Mouse (Mus musculus) T-helper 1 cell (primary cell): Measurements from ENCODE around the gene Sdhc.
"Not testable (repeated sequence)": the region's sequence is repeated elsewhere in the genome, so short reads cannot be mapped to it uniquely, and the experiment has no call there.

Experiments
- in situ Hi-C: fragments of 300-600 bp; cut with MboI, MseI; formaldehyde crosslinking; loops from one replicate; pipeline ENCODE4 v1.15.1; 2025; ENCODE audit warnings: high pct_unique_total_duplicates

Gene Sdhc

DNA sequence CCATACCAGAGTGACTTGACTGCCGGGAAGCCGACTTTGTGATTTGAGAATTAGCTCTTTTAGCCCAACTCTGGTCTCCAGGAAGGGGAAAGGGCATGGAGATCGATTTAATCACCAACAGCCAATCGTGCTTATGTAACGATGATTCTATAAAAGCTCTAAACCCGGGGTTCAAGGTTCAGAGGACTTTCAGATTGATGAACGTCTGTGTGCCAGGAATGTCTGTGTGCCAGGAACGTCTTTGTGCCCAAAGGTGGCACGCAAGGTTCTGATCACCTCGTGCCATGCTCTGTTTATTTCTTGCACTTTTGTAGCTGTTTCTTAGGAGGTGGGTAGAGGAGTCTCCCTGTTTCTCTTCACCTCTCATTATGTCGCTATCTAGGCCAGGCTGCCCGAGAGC lies 18.5 kb upstream of the Sdhc start:
- in situ Hi-C loops: no loop called here

DNA sequence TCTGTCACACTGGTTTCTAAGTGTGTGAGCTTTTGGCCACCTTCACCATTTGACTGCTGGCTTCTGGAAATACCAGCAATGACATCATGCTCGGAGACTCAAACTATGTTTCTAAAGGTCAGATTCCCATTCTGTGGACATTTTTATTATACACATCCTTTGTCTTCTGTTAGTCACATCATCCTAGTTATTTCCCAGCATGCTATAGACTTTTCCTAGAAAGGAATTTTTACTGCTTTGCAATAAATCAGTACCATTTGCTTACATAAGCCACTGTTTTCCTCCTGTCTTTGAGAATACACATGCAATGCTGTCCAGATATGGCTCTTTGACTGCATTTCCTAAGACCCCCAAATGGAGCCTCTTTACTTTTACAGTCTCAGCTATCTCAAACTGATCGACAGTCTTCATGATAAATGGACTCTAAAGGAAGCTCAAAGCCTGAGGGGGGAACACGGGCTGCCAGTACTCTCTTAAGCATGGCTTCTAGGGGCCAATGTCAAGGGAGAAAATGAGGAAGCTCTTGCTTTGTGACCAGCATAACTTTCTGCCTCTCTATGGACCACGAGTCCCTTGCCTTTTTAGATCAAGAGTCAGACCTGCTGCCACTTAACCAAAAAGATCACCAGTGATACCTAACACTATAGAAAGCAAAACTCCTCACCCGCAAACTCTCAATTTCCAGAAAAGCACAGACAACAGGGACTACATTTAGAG lies 15.4 kb upstream of the Sdhc start:
- in situ Hi-C loops: no loop called here

DNA sequence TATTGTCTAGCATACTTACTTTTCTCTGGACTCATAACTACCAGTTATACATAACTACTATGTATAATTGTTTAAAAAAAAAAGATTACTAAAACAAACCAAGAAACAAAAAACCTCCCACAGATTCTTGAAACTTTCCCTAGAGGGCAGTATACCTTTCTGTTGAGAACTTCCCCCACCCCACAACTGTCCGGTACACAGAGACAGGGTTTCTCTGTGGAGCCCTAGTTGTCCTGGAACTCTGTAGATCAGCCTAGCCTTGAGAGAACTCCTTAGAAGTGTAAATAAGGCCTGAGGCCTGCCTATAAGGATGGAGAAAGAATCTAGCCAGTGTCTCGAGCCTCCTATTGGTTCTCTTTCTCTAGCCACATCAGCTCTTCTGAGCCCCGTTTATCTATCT lies 13.9 kb upstream of the Sdhc start:
- in situ Hi-C loops: no loop called here

DNA sequence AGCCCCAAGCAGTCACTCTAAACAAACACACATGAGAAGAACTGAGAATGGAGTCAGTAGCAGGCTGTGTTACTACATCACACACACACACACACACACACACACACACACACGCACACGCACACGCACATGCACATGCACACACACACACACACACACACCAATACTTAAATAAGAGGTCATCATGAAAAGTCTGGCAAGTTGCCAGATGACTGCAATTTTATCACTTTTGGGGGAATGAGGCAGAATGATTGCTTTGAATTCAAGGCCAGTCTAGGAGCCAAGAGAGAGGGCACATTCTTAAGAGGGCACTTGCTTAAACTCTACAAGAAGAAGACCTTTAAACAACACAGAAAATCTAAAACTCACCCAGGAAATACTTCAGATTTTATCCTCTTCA lies 12.1 kb upstream of the Sdhc start:
- in situ Hi-C loops: no loop called here

DNA sequence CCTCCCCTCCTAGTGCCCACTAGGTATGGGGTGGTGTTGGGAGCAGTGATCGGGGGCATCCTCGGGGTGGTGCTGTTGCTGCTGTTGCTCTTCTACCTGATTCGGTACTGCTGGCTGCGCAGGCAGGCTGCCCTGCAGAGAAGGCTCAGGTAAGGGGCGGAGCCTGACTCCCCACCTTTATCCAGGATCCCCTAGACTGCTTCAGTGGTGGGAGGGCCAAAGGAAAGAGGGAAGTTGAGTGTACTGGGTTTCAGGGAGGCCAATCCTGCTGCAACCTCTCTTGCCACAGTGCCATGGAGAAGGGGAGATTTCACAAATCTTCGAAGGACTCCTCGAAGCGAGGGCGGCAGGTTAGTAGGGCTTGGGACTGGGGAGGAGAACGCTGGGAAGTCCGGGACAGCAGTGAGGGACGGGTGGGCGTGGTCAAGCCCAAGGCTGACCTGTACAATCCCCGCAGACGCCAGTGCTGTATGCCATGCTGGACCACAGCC lies 9.1 kb upstream of the Sdhc start:
- in situ Hi-C loops: no loop called here

DNA sequence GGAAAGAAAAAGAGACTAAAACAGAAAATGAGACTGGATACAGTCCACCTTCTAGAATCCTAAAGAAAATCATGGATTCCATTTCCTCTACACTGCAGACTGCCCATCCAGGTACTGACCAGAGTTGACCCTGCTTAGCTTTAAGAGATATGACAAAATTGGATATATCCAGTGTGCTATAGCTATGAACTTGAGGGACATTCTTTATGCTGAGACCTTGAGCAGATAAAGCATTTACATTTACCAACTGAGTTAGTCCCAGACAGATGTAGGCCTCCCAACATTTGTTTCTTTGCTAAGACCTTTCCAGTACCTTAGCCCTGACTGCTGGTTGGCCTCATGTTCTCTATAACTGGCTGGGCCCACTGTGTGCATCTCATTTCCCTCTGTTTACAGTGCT lies 7.6 kb upstream of the Sdhc start:
- in situ Hi-C loops: no loop called here

DNA sequence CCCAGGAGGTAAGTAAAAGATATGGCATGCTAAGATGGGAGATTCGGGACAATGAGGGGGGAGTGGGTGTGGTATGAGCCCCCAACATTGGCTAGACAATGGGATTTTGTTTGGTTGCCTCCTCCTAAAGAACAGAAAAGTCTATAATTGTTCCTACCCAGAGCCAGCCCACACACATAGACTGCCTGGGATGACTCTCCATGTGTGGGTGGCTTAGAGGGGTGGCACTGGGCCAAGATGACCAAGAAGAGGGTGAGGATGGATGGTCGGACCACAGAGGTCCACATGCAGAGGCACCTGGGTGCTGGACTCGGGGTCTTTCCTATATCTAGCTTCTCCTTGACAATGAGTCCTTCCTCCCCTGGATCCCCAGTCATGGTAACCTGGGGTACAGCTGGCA lies 6.2 kb upstream of the Sdhc start:
- in situ Hi-C loops: no loop called here

DNA sequence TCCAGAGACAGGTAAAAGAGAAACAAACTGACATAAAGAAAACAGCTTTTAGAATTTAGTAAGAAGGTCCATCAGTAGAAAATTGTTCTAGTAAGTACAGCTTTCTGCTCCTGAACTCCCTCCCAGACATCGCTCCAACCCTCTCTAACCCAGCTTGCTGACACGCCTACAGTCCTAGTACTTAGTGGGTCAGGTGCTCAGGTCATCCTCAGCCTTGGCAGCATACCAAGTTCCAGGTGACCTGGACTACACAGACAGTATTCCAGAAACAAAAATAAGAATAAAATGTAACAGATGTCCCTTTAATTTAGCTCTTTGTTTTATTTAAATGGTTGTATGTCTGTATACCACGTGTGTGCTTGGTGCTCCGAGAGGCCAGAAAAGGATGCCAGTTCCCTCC lies 1.6 kb upstream of the Sdhc start:
- in situ Hi-C loops: no loop called here

DNA sequence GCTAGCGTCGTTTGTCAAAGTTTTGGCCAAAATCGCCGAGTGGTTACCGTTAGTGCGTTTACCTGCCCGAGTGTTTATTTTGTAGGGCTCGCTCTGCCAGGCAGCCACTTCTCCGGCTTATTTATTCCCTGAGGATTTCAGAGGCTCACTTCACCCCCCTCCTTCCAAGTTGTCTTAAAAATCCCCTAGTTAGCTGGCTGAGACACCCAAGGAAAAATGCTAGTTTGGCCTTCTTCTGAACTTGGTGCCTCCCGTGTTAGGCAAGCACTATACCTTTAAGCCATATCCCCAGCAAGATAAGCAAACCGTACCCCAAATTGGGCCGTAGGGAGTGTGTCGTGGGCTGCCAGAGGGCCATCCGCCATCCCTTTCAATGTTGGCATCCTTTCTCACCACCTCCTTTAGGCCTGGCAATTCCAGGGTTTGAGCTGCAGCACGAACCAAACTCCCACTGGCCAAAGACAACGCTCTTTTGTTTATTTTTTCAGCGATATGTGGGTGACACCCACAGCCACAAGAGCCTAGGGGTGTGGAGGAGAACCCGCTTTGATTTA lies 512 bp upstream of the Sdhc start:
- in situ Hi-C loops: no loop called here

DNA sequence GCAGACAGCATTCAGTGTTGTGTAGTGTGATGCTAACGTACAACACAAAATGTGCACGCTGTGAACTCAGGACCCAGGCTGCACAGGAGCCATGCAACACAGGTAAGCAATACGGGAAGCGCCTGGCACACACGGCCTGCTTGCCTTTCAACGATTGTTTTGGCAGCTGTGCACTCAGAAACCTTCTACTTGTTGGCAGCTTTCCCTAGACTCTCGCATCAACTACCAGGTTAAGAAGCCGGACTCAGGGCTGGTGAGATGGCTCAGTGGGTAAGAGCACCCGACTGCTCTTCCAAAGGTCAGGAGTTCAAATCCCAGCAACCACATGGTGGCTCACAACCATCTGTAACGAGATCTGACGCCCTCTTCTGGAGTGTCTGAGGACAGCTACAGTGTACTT lies 7.4 kb downstream of the Sdhc start:
- in situ Hi-C loops: not testable (repeated sequence)

DNA sequence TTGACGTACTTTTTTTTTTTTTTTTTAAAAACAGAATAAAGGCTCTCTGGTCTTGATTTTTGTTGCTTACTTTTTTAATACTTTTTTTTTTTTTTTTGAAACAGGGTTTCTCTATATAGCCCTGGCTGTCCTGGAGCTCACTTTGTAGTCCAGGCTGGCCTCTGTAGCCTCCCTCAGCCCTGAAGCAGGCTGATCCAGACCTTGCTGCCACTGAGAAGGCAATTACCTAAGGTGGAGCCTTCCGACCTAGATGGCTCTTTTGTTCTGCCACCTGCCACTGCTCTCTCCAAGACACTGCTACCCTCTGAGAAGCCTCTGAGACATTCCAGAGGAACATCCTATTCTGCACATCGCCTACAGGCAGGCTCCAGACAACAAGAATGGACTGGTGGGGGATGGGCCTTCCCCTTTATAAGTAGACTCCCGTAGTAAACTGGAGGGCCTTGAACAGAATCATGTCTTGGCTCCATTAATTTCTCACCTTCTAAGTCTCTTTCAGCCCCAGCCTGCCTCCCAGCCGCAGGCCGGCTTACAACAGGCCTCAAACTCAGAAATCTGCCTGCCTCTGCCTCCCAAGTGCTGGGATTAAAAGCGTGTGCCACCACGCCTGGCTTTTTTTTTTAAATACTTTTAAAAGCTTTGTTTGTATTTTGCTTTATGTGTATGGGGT lies 12.8 kb downstream of the Sdhc start:
- in situ Hi-C loops: not testable (repeated sequence)

DNA sequence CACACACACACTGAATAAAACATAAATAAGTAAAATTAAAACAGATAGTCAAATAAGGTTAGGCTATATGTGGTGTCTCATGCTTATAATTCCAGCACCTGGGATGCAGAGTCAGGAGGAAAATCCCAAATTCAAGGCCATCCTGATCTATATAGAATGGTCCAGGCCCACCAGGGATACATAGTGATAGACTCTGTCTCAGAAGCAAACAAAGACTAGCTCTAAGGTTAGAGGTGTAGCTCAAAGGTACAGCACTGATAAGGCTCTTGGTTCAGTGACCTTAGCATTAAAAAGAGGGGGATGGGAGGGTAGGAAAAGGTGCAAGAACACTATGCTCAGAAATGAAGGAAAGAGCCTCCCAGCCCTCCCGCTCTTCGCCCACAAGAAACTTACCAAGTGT lies 14.8 kb downstream of the Sdhc start:
- in situ Hi-C loops: no loop called here

DNA sequence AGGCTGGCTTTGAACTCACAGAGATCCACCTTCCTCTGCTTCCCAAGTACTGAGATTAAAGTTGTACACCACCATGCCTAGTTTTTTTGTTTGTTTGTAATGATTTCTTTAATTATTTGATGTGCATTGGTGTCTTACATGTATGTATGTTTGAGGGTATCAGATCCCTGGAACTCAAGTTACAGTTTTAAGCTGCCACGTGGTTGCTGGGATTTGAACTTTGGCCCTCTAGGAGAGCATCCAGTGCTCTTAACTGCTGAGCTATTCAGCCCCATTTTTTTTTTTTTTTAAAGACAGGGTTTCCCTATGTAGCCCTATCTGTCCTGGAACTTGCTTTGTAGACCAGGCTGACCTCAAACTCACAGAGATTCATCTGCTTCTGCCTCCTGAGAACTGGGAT lies 19.4 kb downstream of the Sdhc start:
- in situ Hi-C loops: no loop called here

DNA sequence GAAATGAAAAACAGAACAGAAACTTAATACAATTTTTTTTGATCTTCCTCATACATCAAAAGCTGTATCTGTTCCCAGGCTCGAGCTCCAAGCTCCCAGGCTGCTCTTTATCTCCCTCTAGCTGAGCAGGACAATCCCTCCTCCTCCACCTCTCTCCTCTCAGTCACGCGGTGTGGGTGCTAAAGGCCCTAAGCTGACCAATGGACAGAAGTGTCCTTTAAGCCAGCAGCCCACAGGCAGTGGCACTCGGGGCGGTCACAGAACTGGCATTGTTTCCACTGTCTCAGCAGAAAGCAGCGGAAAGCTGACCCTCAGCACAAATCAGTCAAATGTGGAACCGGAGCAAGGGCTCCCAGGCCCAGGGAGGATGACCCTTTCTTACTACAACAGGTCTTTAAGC lies 21.2 kb downstream of the Sdhc start:
- in situ Hi-C loops: no loop called here

DNA sequence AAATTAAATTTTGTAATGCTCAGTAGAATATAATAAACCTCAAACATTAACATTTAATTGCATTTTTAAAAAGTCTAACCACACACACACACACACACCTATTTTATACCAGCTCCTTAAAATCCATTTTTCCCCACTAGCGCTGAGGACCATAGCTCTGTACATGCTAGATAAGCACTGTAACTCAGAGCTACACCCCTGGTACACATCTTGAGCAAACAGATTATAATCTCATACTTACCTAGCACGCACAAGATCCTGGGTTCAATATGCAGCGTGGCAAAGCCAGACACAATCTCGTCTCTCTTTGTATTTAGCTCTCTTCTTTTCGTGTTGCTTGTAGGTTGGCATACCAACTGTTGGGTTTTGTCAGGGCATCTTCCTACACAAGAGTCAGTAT lies 26.0 kb downstream of the Sdhc start:
- in situ Hi-C loops: no loop called here

DNA sequence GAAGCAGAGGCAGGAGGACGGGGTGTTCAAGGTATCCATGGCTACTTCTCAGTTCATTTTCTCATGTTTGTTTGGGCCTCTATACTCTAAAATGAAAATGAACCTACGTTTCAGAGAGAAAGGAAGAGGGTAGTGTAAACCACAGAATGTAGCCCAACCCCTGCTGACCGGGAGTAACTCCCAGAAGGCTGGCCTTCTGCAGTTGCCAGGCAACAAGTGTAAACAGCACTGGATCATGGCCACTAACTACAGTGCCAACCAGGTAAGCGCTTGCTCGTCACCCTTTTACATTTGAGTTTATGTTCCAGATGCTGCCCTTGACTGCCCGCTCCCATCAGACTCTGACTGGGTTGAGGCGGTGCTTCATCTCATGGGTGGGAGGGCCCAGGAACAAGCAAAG lies 27.5 kb downstream of the Sdhc start:
- in situ Hi-C loops: no loop called here

DNA sequence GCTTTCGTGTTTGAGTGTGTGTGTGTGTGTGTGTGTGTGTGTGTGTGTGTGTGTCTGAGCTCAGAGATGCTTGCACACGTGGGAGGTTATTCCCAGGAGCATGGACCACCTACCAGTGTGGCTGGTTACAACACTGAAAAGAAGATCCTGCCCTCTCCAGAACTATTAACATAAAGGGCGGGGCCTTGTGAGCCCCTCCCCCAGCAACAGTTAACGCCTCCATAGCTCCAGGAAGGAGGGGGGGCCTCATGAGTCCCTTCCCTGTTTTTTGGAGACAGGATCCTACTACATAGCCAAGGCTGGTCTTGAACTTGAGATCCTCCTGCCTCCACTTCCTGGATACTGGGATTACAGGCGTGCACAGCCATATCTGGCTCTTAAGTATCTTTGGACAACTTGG lies 28.6 kb downstream of the Sdhc start:
- in situ Hi-C loops: no loop called here

DNA sequence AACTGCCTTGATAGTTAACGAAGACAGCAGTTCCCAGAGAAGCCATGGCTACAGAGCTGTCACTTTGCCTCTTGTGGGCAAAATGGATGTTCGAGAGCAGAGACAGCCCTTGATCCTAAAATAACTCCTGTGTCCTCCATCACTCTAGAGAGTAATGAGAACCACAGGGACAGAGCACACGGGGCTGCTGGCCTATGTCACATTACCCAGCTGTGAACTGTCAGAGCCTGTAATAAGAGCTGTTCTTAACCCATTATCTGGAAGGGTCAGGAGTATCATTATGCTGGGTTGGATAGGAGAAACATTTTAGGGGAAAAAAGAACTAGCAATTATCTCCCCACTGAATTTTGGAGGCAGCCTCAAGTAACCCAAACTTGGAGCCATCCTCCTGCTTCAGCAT lies 29.5 kb downstream of the Sdhc start:
- in situ Hi-C loops: no loop called here

DNA sequence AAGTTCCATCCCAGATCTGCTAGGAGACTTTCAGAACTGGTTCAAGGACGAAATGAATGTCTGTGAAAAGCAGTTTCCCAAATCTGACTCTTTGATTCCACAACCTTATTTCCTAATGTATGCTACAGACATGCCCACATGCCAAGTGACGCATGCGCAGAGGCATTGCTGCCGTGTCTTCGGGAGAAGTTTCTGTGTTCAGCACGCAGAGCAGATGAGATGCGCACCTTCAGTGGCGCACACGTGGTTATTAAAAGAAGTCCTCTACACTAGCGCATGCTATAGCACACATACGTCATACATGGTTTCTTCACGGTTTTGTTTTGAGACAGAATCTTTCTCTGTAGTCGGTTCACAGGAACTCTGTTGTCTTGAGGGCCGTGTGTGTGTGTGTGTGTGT lies 31.0 kb downstream of the Sdhc start:
- in situ Hi-C loops: loop anchor here (5.0 kb wide), 1 partner anchor 103 kb away; the partner anchor contains the start of gene Tomm40l

DNA sequence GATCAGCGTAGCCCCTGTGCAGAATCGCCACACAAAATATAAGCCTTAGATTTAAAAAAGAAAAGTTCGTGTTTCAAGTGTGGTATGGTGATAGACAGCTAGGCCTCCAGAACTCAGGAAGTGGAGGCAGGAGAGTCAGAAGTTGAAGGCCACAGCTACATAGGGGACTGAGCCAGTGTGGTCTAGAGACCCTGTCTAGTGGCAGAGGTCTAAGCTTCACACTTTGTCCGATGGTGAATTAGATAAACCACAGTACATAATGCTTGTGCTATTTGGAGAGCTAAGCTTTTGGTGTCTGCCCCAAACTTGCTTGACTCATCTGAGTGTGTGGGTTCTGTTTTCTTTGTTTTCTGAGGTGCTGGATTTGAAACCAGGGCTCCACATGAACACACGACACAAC lies 31.4 kb downstream of the Sdhc start:
- in situ Hi-C loops: loop anchor here (5.0 kb wide), 1 partner anchor 103 kb away; the partner anchor contains the start of gene Tomm40l

DNA sequence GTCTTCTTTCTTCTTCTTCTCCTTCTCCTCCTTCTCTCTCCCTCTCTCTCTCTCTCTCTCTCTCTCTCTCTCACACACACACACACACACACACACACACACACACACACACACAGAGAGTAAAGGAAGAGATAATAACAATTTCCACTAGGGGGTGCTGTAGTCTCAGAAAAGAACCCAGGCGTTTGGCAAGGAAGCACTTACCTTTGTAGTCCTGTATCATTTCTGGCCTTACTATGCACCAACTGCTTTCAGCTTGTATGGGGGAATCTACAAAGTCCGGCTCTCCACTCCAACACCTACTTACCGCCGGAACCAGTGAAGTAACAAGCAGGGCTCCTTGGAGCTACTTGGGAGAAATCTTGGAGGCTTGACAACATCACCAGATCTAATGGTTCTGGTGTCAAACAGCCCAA lies 32.1 kb downstream of the Sdhc start:
- in situ Hi-C loops: loop anchor here (5.0 kb wide), 1 partner anchor 104 kb away; the partner anchor contains the start of gene Tomm40l

DNA sequence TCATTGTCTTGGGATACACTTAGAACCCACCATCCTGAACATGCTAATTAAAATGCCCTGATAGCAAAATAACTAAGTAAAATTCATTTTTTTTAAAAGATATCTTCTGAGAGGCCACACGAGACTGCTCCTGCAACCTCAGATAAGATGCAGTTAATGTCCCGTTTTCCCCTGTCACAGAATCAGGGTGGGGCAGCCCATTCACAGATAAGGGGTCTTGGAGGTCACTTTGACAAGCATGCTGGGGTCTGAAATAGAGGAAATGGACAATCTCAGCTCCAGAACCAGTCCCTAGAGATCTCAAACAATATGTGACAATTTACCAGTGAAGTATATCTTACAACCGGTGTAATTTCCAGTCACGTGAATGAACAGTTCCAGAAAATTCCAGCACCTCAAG lies 34.1 kb downstream of the Sdhc start:
- in situ Hi-C loops: loop anchor here (5.0 kb wide), 1 partner anchor 106 kb away; the partner anchor contains the start of gene Tomm40l

DNA sequence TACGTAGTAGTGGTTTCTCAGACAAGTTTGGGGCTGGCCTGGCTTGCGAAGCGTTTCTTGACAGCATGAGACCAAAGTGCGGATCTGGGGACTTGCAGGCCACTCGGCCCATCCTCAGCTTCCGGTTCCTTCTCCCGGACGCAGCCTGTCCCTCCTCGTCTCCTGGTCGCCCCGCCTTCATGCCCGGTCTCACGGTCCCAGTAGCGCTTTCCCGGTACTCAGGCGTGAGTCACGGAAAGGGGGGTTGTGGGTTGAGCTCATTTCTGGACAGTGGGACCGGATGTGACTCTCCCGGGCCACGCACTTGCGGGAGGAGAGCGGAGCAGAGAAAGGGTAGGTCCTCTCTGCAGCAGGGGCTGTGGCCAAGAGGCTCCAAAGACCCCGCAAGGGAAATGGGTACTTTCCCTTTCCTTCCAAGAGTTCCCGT lies 36.5 kb downstream of the Sdhc start, which contains the start of gene Cfap126:
TSS of gene Cfap126 (plus strand) at position 46 of the 427 bp plus-strand sequence.
- in situ Hi-C loops: no loop called here
